Comparison of ENCODE assay signal across 25 mouse cellular contexts in genomic region chr5:8813872-8814271, GRCm38 (mm10).
"Had no signal": no experiment of that assay in that cellular context is flagged by ENCODE, and none has a peak within 500 bp of the region (broad histone marks: within the 10 kb centered on the region; RNA-seq: fewer than 3 reads in every experiment).

No protein-coding gene starts in this region.

- H3K4me3 ChIP-seq: gastrocnemius, adult 2 months; heart, embryonic 10.5 days; heart, embryonic 12.5 days; hindbrain, embryonic 10.5 days; hindbrain, embryonic 12.5 days; limb, embryonic 13.5 days; limb, embryonic 15.5 days; liver, embryonic 12.5 days had no signal

- H3K27me3 ChIP-seq: heart, embryonic 12.5 days; hindbrain, embryonic 12.5 days; limb, embryonic 13.5 days; limb, embryonic 15.5 days; liver, embryonic 12.5 days had no signal

- H3K4me2 ChIP-seq: heart, embryonic 12.5 days; hindbrain, embryonic 12.5 days; hindbrain, embryonic 14.5 days; limb, embryonic 13.5 days; limb, embryonic 15.5 days; liver, embryonic 12.5 days had no signal

- H3K4me1 ChIP-seq: heart, embryonic 10.5 days; heart, embryonic 12.5 days; hindbrain, embryonic 10.5 days; hindbrain, embryonic 12.5 days; limb, embryonic 13.5 days; limb, embryonic 15.5 days; liver, embryonic 12.5 days had no signal

- DNase-seq: gastrocnemius, adult 2 months; gastrocnemius, postnatal 10 days; gastrocnemius, postnatal 25 days; heart, adult 18-20 months; heart, postnatal 10 days; heart, postnatal 4 days; kidney, adult 11 months; kidney, adult 2 months; kidney, adult 9 months; kidney, postnatal 10 days; kidney, postnatal 36 days; layer of hippocampus, adult 9-11 months; layer of hippocampus, postnatal 36 days; left cerebral cortex, postnatal 4 days; lung, adult 18-20 months had no signal

- H3K9me3 ChIP-seq: heart, embryonic 10.5 days; heart, embryonic 12.5 days; hindbrain, embryonic 10.5 days; hindbrain, embryonic 12.5 days; limb, embryonic 13.5 days; limb, embryonic 15.5 days; liver, embryonic 12.5 days had no signal

- ATAC-seq: hindbrain, embryonic 16.5 days; liver, embryonic 12.5 days had no signal

- H3K27ac ChIP-seq: gastrocnemius, adult 2 months; heart, embryonic 10.5 days; hindbrain, embryonic 10.5 days; hindbrain, embryonic 12.5 days; hindbrain, embryonic 14.5 days; limb, embryonic 13.5 days; limb, embryonic 15.5 days; liver, embryonic 12.5 days; liver, embryonic 14.5 days had no signal

- H3K36me3 ChIP-seq: heart, embryonic 10.5 days; heart, embryonic 12.5 days; hindbrain, embryonic 10.5 days; hindbrain, embryonic 12.5 days; limb, embryonic 13.5 days; limb, embryonic 15.5 days; liver, embryonic 12.5 days had no signal

- H3K9ac ChIP-seq: heart, embryonic 12.5 days; hindbrain, embryonic 12.5 days; hindbrain, embryonic 14.5 days; limb, embryonic 13.5 days; limb, embryonic 15.5 days; liver, embryonic 12.5 days; liver, embryonic 14.5 days had no signal
